Mouse (Mus musculus) lung, postnatal 0 days (tissue): ENCODE results near the gene Gm38431. TPM values are rescaled to one million over a fixed set of nuclear protein-coding genes. Genes with fewer than 3 reads are reported as not detected.
"Not testable (repeated sequence)": the region's sequence is repeated elsewhere in the genome, so short reads cannot be mapped to it uniquely, and the experiment has no call there.

ENCODE experiments used
- ATAC-seq: fragments of 200-750 bp; cut with Nextera tagmentation; 2 replicates; pipeline ENCODE4 v1.8.0; 2017; ENCODE audit warnings: moderate library complexity
- DNase-seq: peaks from one replicate; pipeline ENCODE4 v3.0.0-alpha.2; 2016; ENCODE audit warnings: low spot score
- H3K27ac ChIP-seq: fragments of 300-500 bp; sonication (generic); 2 replicates; pipeline ENCODE4 v1.5.1; 2014; ENCODE audit warnings: antibody characterized with exemption, mild to moderate bottlenecking, low read length, mixed read lengths
- H3K27me3 ChIP-seq: fragments of 300-500 bp; sonication (generic); replicated peaks from 2 replicates; pipeline ENCODE4 v1.6.1; 2014; ENCODE audit warnings: low read length, mixed read lengths; ENCODE audit not compliant: insufficient read depth
- H3K36me3 ChIP-seq: fragments of 300-500 bp; sonication (generic); 2 replicates; pipeline ENCODE4 v1.6.1; 2014; ENCODE audit warnings: low read length, mixed read lengths; ENCODE audit not compliant: insufficient read depth
- H3K4me1 ChIP-seq: fragments of 300-500 bp; sonication (generic); 2 replicates; pipeline ENCODE4 v1.6.1; 2014; ENCODE audit warnings: antibody characterized with exemption, low read depth, low read length, mixed read lengths; ENCODE audit not compliant: insufficient read depth
- H3K4me2 ChIP-seq: fragments of 300-500 bp; sonication (generic); replicated peaks from 2 replicates; pipeline ENCODE4 v1.6.1; 2014; ENCODE audit warnings: low read depth, mild to moderate bottlenecking, low read length, moderate library complexity, mixed read lengths
- H3K4me3 ChIP-seq: fragments of 300-500 bp; sonication (generic); 2 replicates; pipeline ENCODE4 v1.5.1; 2014; ENCODE audit warnings: low read depth, low read length
- H3K9ac ChIP-seq: fragments of 300-500 bp; sonication (generic); replicated peaks from 2 replicates; pipeline ENCODE4 v1.6.1; 2014; ENCODE audit warnings: low read depth, mild to moderate bottlenecking
- H3K9me3 ChIP-seq: fragments of 300-500 bp; sonication (generic); 2 replicates; pipeline ENCODE4 v1.6.1; 2016; ENCODE audit warnings: low read length, mixed read lengths
- CTCF ChIP-seq: IDR thresholded peaks from 2 replicates; pipeline ENCODE4 v1.5.1; 2016; ENCODE audit warnings: antibody characterized with exemption, mild to moderate bottlenecking
- EP300 ChIP-seq: IDR thresholded peaks from 2 replicates; pipeline ENCODE4 v1.6.1; 2016; ENCODE audit warnings: antibody characterized with exemption, mild to moderate bottlenecking, control low read depth
- WGBS: fragments of 180-500 bp; shearing (Covaris S2); extraction: QIAGEN DNeasy Blood & Tissue Kit; methylation state at CpG from one replicate; pipeline ENCODE4 v1.1.7; 2014; 5-methylcytosine and 5-hydroxymethylcytosine counted together
- polyA plus RNA-seq: library from polyadenylated mRNA; unstranded; fragments of >200 nt; fragmentation: Nextera tagmentation; extraction: Ambion mirVana; gene quantifications from 2 replicates; pipeline ENCODE4 v1.2.1, GENCODE M21; 2015

Gm38431 gene
- polyA plus RNA-seq, 1 experiment from 2014 or later: 0.69 TPM

DNA sequence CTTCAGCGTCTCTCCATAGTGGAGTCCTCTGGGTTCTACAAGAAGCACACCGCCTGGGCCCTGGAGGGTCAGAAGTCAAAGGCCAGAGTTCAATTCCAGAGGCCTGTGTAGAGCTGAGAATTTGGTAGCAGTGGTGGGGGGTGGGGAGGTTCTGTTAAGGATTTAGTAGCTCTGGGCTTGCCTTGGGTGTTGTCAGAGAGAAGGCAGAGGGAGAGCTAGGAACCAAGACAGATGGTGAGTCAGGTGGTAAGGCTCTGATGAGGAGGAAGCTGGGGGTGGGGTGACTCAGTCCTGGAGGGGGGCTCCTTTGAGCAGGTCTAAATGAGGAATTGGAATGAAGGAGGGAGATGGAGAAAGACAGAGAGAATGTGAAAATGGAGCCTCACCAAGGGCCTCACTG is 28.9 kb downstream of the Gm38431 start:
- 85% methylated on average over 2 of the region's 2 CpGs for WGBS
- no peak overlapping the region for H3K4me2 ChIP-seq
- H3K27ac ChIP-seq: no peak overlapping the region
- no peaks in the 10 kb centered on the region for H3K9me3 ChIP-seq
- no peak overlapping the region for H3K9ac ChIP-seq
- no peaks in the 10 kb centered on the region for H3K4me1 ChIP-seq
- H3K27me3 ChIP-seq: no peaks in the 10 kb centered on the region
- DNase-seq: no peak
- no peak overlapping the region for H3K4me3 ChIP-seq
- no peak for ATAC-seq
- TF ChIP-seq CTCF: no peak
- TF ChIP-seq EP300: no peak
- H3K36me3 ChIP-seq: no peaks in the 10 kb centered on the region

GRCm38 (mm10) chr9:21051578-21051977 is 40.2 kb downstream of the Gm38431 start:
- ATAC-seq (no peak), DNase-seq (no peak)
- WGBS: 51% methylated on average over 10 of the region's 10 CpGs
- Histone ChIP-seq H3K4me3 (no peak overlapping the region), H3K36me3 (no peaks in the 10 kb centered on the region), H3K27me3 (no peaks in the 10 kb centered on the region), H3K27ac (no peak overlapping the region), H3K9me3 (no peaks in the 10 kb centered on the region), H3K9ac (no peak overlapping the region), H3K4me1 (no peaks in the 10 kb centered on the region), H3K4me2 (no peak overlapping the region)
- TF ChIP-seq EP300: no peak
- no peak for TF ChIP-seq CTCF

DNA sequence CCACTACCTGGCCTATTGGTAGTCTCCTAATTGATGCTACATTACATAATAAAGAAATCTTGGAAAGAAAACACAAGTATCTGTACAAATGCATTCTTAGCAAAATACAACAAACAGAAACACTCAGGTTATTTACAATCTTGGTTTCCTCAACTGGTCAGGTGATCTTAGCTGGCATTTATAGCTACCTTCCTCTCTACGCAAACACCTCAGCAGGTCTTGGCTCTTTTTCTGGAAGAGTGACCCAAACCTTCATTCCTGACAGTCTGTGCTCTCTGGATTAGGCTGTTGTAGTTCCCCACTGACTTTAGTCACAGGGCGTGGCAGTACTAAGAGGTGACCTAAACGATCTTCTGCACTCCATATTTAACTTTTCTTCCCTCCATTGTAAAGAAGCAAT is 46.6 kb downstream of the Gm38431 start:
- DNase-seq (no peak), ATAC-seq (no peak)
- H3K9ac ChIP-seq: no peak overlapping the region
- no peak overlapping the region for H3K4me3 ChIP-seq
- no peaks in the 10 kb centered on the region for H3K4me1 ChIP-seq
- WGBS: 75% methylated on average over 3 of the region's 3 CpGs
- H3K27me3 ChIP-seq: no peaks in the 10 kb centered on the region
- TF ChIP-seq CTCF (no peak), EP300 (no peak)
- H3K27ac ChIP-seq: no peak overlapping the region
- no peaks in the 10 kb centered on the region for H3K9me3 ChIP-seq
- no peaks in the 10 kb centered on the region for H3K36me3 ChIP-seq
- no peak overlapping the region for H3K4me2 ChIP-seq

GRCm38 (mm10) chr9:21044785-21045184 is 47.0 kb downstream of the Gm38431 start:
- not testable (repeated sequence) for H3K9ac ChIP-seq, H3K4me3 ChIP-seq, ATAC-seq, DNase-seq, H3K9me3 ChIP-seq, H3K36me3 ChIP-seq, H3K4me1 ChIP-seq, H3K27me3 ChIP-seq, H3K4me2 ChIP-seq, H3K27ac ChIP-seq
- WGBS: 38% methylated on average over 1 of the region's 1 CpGs

- WGBS: 82% methylated on average over 4 of the region's 4 CpGs
- Histone ChIP-seq H3K4me3 (no peak overlapping the region), H3K4me2 (no peak overlapping the region), H3K36me3 (no peaks in the 10 kb centered on the region), H3K27me3 (no peaks in the 10 kb centered on the region; the same call in 1 of the 2 replicates), H3K4me1 (no peaks in the 10 kb centered on the region), H3K9ac (no peak overlapping the region), H3K27ac (no peak overlapping the region), H3K9me3 (no peaks in the 10 kb centered on the region)
- ATAC-seq: no peak
- no peak for DNase-seq
- TF ChIP-seq CTCF: no peak
- TF ChIP-seq EP300: no peak
Measured at GRCm38 (mm10) chr9:21043563-21043962, 48.2 kb downstream of the Gm38431 start.

DNA sequence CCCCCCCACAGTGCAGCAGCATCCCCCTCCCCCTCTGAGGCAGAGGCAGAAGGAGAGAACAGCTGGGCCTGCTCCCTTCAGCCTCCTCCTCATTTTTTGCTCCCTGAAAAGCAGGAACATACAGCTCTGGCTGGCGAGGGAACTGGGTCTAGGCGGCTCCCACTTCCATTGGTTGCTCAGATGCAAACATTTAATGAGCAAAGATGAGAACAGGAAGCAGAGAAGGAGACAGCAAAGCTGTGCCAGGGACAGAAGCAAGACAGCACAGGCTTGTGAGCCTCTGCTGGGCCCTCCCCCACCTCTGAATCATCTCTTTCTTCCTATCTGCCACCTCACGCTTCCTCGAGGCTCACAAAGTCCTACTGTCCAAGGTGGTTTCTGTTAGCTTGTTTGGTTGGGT is 50.5 kb downstream of the Gm38431 start:
- Histone ChIP-seq H3K9me3 (no peaks in the 10 kb centered on the region), H3K36me3 (no peaks in the 10 kb centered on the region), H3K27me3 (peaks cover 13% of the 10 kb centered on the region), H3K4me2 (no peak overlapping the region), H3K4me1 (0 out of 2 replicates have a peak, but pooled peaks cover 5% of the 10 kb centered on the region), H3K27ac (no peak overlapping the region), H3K9ac (no peak overlapping the region), H3K4me3 (no peak overlapping the region)
- DNase-seq (no peak), ATAC-seq (no peak)
- TF ChIP-seq CTCF (no peak), EP300 (no peak)
- WGBS: 40% methylated on average over 4 of the region's 4 CpGs

DNA sequence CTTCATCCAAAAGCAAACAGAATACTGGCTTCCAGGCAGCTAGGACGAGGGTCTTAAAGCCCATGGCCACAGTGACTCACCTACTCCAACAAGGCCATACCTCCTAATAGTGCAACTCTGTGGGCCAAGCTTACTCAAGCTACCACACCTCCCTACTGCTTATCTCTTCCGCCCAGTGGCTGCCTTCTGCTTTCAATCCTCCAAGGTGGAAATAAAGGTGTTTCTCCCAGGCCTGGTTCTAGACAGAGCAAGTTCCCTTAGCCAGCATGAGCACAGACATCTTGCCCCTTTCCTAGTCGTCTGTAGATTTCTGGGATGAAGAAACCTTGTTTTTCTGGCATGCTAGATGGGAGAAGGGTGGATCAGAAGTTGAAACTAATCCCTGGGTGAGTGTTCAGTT is 52.0 kb downstream of the Gm38431 start:
- peaks cover 27% of the 10 kb centered on the region for H3K27me3 ChIP-seq
- ATAC-seq (no peak), DNase-seq (no peak)
- no peak overlapping the region for H3K4me3 ChIP-seq
- H3K4me1 ChIP-seq: 0 out of 2 replicates have a peak, but pooled peaks cover 5% of the 10 kb centered on the region
- no peak overlapping the region for H3K27ac ChIP-seq
- TF ChIP-seq CTCF (no peak), EP300 (no peak)
- H3K9me3 ChIP-seq: no peaks in the 10 kb centered on the region
- no peaks in the 10 kb centered on the region for H3K36me3 ChIP-seq
- 67% methylated on average over 3 of the region's 3 CpGs for WGBS
- H3K9ac ChIP-seq: no peak overlapping the region
- H3K4me2 ChIP-seq: no peak overlapping the region
